Mouse (Mus musculus): ENCODE measurements around the gene Cend1. TPM values are rescaled to one million over a fixed set of nuclear protein-coding genes. Genes with fewer than 3 reads are reported as not detected.

The Cend1 gene
- polyA plus RNA-seq, 1 experiment from 2014 or later: not detected

GRCm38 (mm10) chr7:141443828-141444237, 14.5 kb upstream of the Cend1 start, which contains the start of gene Pidd1:
Gene Pidd1, minus strand, starts transcription at chr7:141444025.
- DNase-seq: peak; percentile 92
- Histone ChIP-seq H3K9ac (peak within 1 kb of the TSS; percentile 65), H3K4me1 (ENCODE audit: insufficient read depth) (peaks cover 22% of the 10 kb centered on the region), H3K36me3 (ENCODE audit: insufficient read depth) (peaks cover 30% of the 10 kb centered on the region), H3K4me2 (peak within 1 kb of the TSS; percentile 90), H3K27me3 (ENCODE audit: insufficient read depth, low read length) (no peaks in the 10 kb centered on the region), H3K9me3 (ENCODE audit: low read depth, low read length) (no peaks in the 10 kb centered on the region), H3K4me3 (ENCODE audit: low read depth, low read length) (peak within 1 kb of the TSS; percentile 55), H3K27ac (ENCODE audit: low read depth) (peak within 1 kb of the TSS; percentile 62)
- peak; percentile 57 for ATAC-seq (ENCODE audit: insufficient read depth)
- TF ChIP-seq CTCF (IDR thresholded peaks at IDR 0.05; ENCODE audit: low read depth): no peak
- WGBS: under 1% methylated on average over 25 of the region's 25 CpGs

- H3K4me2 ChIP-seq: peak overlapping the region; percentile 90
- DNase-seq (peak; percentile 71), ATAC-seq (ENCODE audit: insufficient read depth) (peak; percentile 4; the same call in 1 of the 2 replicates)
- H3K36me3 ChIP-seq (ENCODE audit: insufficient read depth): peaks cover 30% of the 10 kb centered on the region
- peak overlapping the region; percentile 62 for H3K27ac ChIP-seq (ENCODE audit: low read depth)
- peak; percentile 64 for TF ChIP-seq CTCF (IDR thresholded peaks at IDR 0.05; ENCODE audit: low read depth)
- no peaks in the 10 kb centered on the region for H3K9me3 ChIP-seq (ENCODE audit: low read depth, low read length)
- no peaks in the 10 kb centered on the region for H3K27me3 ChIP-seq (ENCODE audit: insufficient read depth, low read length)
- H3K9ac ChIP-seq: peak overlapping the region; percentile 65
- H3K4me3 ChIP-seq (ENCODE audit: low read depth, low read length): peak overlapping the region; percentile 55
- peaks cover 16% of the 10 kb centered on the region for H3K4me1 ChIP-seq (ENCODE audit: insufficient read depth)
- WGBS: 11% methylated on average over 12 of the region's 12 CpGs
These were observed 14.0 kb upstream of the Cend1 start for GRCm38 (mm10) chr7:141443081-141443821.

GRCm38 (mm10) chr7:141442199-141442598, 12.9 kb upstream of the Cend1 start:
- DNase-seq (no peak), ATAC-seq (ENCODE audit: insufficient read depth) (no peak)
- Histone ChIP-seq H3K4me2 (peak overlapping the region; percentile 90), H3K9me3 (ENCODE audit: low read depth, low read length) (no peaks in the 10 kb centered on the region), H3K9ac (peak overlapping the region; percentile 65), H3K27me3 (ENCODE audit: insufficient read depth, low read length) (no peaks in the 10 kb centered on the region), H3K4me3 (ENCODE audit: low read depth, low read length) (peak overlapping the region; percentile 55), H3K36me3 (ENCODE audit: insufficient read depth) (peaks cover 29% of the 10 kb centered on the region), H3K4me1 (ENCODE audit: insufficient read depth) (peaks cover 15% of the 10 kb centered on the region), H3K27ac (ENCODE audit: low read depth) (no peak overlapping the region)
- TF ChIP-seq CTCF (IDR thresholded peaks at IDR 0.05; ENCODE audit: low read depth): no peak
- WGBS: 92% methylated on average over 13 of the region's 13 CpGs

GRCm38 (mm10) chr7:141441460-141441859, 12.2 kb upstream of the Cend1 start:
- peak overlapping the region; percentile 13; the same call in 1 of the 2 replicates for H3K9ac ChIP-seq

GRCm38 (mm10) chr7:141440613-141441012, 11.3 kb upstream of the Cend1 start:
- Histone ChIP-seq H3K9ac (no peak overlapping the region), H3K27ac (ENCODE audit: low read depth) (no peak overlapping the region), H3K4me2 (no peak overlapping the region), H3K27me3 (ENCODE audit: insufficient read depth, low read length) (no peaks in the 10 kb centered on the region), H3K4me1 (ENCODE audit: insufficient read depth) (peaks cover 19% of the 10 kb centered on the region), H3K9me3 (ENCODE audit: low read depth, low read length) (no peaks in the 10 kb centered on the region), H3K4me3 (ENCODE audit: low read depth, low read length) (no peak overlapping the region), H3K36me3 (ENCODE audit: insufficient read depth) (peaks cover 29% of the 10 kb centered on the region)
- TF ChIP-seq CTCF (IDR thresholded peaks at IDR 0.05; ENCODE audit: low read depth): peak; percentile 81
- DNase-seq: peak; percentile 77
- WGBS: 22% methylated on average over 6 of the region's 6 CpGs
- ATAC-seq (ENCODE audit: insufficient read depth): no peak

More at GRCm38 (mm10) chr7:141441460-141441859, 12.2 kb upstream of the Cend1 start:
- H3K9me3 ChIP-seq (ENCODE audit: low read depth, low read length): no peaks in the 10 kb centered on the region
- peaks cover 29% of the 10 kb centered on the region for H3K36me3 ChIP-seq (ENCODE audit: insufficient read depth)
- H3K4me1 ChIP-seq (ENCODE audit: insufficient read depth): peaks cover 17% of the 10 kb centered on the region
- ATAC-seq (ENCODE audit: insufficient read depth): no peak
- no peak for TF ChIP-seq CTCF (IDR thresholded peaks at IDR 0.05; ENCODE audit: low read depth)
- H3K4me2 ChIP-seq: no peak overlapping the region; the same call in 1 of the 2 replicates
- no peak overlapping the region for H3K27ac ChIP-seq (ENCODE audit: low read depth)
- 88% methylated on average over 9 of the region's 9 CpGs for WGBS
- no peak overlapping the region for H3K4me3 ChIP-seq (ENCODE audit: low read depth, low read length)
- no peak for DNase-seq
- no peaks in the 10 kb centered on the region for H3K27me3 ChIP-seq (ENCODE audit: insufficient read depth, low read length)

- Histone ChIP-seq H3K9ac (no peak overlapping the region), H3K27ac (ENCODE audit: low read depth) (no peak overlapping the region), H3K36me3 (ENCODE audit: insufficient read depth) (peaks cover 29% of the 10 kb centered on the region), H3K4me2 (no peak overlapping the region), H3K9me3 (ENCODE audit: low read depth, low read length) (no peaks in the 10 kb centered on the region), H3K4me1 (ENCODE audit: insufficient read depth) (peaks cover 23% of the 10 kb centered on the region), H3K4me3 (ENCODE audit: low read depth, low read length) (no peak overlapping the region), H3K27me3 (ENCODE audit: insufficient read depth, low read length) (no peaks in the 10 kb centered on the region)
- DNase-seq (no peak), ATAC-seq (ENCODE audit: insufficient read depth) (no peak)
- WGBS: 94% methylated on average over 11 of the region's 11 CpGs
- TF ChIP-seq CTCF (IDR thresholded peaks at IDR 0.05; ENCODE audit: low read depth): no peak
These were observed 10.5 kb upstream of the Cend1 start for GRCm38 (mm10) chr7:141439811-141440210.

GRCm38 (mm10) chr7:141439140-141439679, 9.9 kb upstream of the Cend1 start:
- no peak for TF ChIP-seq CTCF (IDR thresholded peaks at IDR 0.05; ENCODE audit: low read depth)
- Histone ChIP-seq H3K4me2 (no peak overlapping the region), H3K9ac (no peak overlapping the region), H3K27me3 (ENCODE audit: insufficient read depth, low read length) (no peaks in the 10 kb centered on the region), H3K27ac (ENCODE audit: low read depth) (no peak overlapping the region), H3K4me3 (ENCODE audit: low read depth, low read length) (no peak overlapping the region), H3K9me3 (ENCODE audit: low read depth, low read length) (no peaks in the 10 kb centered on the region), H3K36me3 (ENCODE audit: insufficient read depth) (peaks cover 29% of the 10 kb centered on the region), H3K4me1 (ENCODE audit: insufficient read depth) (peaks cover 29% of the 10 kb centered on the region)
- ATAC-seq (ENCODE audit: insufficient read depth): no peak
- DNase-seq: no peak
- WGBS: 92% methylated on average over 10 of the region's 10 CpGs
